Mouse (Mus musculus): ENCODE results near the gene Pdzd8. TPM values are rescaled to one million over a fixed set of nuclear protein-coding genes. Genes with fewer than 3 reads are reported as not detected.

The Pdzd8 gene
- polyA plus RNA-seq (2012; fragmentation: generic; extraction: Trizol), result 1 to 10 TPM in 1 of 2 experiments, under 1 TPM in 1; 0.42 to 3.8 TPM

GRCm38 (mm10) chr19:59345658-59346283, at the start of gene Pdzd8:
TSS of gene Pdzd8 (minus strand) at chr19:59345780.

GRCm38 (mm10) chr19:59321990-59322389, 23.6 kb downstream of the Pdzd8 start, which contains the start of gene Rps12-ps3:
TSS of gene Rps12-ps3 (plus strand) at chr19:59322290.

GRCm38 (mm10) chr19:59260718-59261442, 84.7 kb downstream of the Pdzd8 start, which contains the start of gene Slc18a2:
TSS of gene Slc18a2 (plus strand) at chr19:59260896.

Other genes with a start within 250 kb of the Pdzd8 start
- not detected for gene Vax1, start 175.7 kb downstream of the Pdzd8 start, polyA plus RNA-seq (2012; fragmentation: generic; extraction: Trizol)
- not detected for gene Kcnk18, start 126.6 kb downstream of the Pdzd8 start, polyA plus RNA-seq (2012; fragmentation: generic; extraction: Trizol)
- gene Slc18a2, start 84.9 kb downstream of the Pdzd8 start, polyA plus RNA-seq (2012; fragmentation: generic; extraction: Trizol), result under 1 TPM; 0.01 to 0.09 TPM
- 100 to 1,000 TPM; 429 to 483 TPM for gene Rps12-ps3, start 23.5 kb downstream of the Pdzd8 start, polyA plus RNA-seq (2012; fragmentation: generic; extraction: Trizol)
- gene Emx2, start 112.6 kb upstream of the Pdzd8 start, polyA plus RNA-seq (2012; fragmentation: generic; extraction: Trizol), result under 1 TPM; 0.13 to 0.53 TPM